Mouse (Mus musculus) embryonic stem cell, embryonic (primary cell): Measurements from ENCODE around the gene D230025D16Rik.

Experiments used
- CTCF ChIA-PET, 4 experiments: fragments of 300-600 bp in 2 of 4; fragments of 350-600 bp in 2 of 4; sonication (Branson Sonifier 250); formaldehyde crosslinking; loops; one replicate each; lab custom pipeline; 2022; ENCODE audit warnings: inconsistent platforms in 2 of 4; lab: Charles Lee
- POLR2A ChIA-PET, 4 experiments: fragments of 300-600 bp in 2 of 4; fragments of 350-600 bp in 2 of 4; sonication (Branson Sonifier 250); formaldehyde crosslinking; loops; one replicate each; lab custom pipeline; 2022; ENCODE audit warnings: antibody characterized with exemption in 4 of 4, inconsistent platforms in 1 of 4; lab: Charles Lee

Gene D230025D16Rik

DNA sequence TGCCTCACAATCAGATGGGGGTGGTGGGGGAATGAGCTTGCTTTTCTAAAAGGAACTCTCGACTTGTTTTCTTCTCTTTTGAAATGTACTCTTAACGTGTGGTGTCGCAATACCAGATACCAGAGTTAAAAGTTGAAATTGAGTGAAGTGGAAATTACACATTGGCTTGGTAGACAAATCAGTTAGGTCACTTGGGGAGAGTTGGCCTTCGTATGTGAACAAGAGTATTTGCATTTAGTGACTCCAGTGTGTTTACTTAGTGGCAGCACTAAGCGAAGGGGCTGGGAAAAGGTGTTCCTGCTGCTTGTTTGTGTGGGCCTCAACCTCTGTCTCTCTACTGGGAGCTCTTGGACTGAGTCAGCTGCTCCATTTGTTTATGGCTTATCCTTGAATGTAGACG is 972 bp downstream of the D230025D16Rik start:
- ChIA-PET CTCF (interaction anchor here in 2 of 4 experiments (0.9 to 2.9 kb wide), 3 partner anchors 8 to 28 kb away, joined by 3 to 9 read pairs (median 3); no protein-coding TSS in a partner anchor), POLR2A (interaction anchor here in 3 of 4 experiments (0.6 to 9.6 kb wide), 14 partner anchors 8 to 145 kb away, joined by 3 to 153 read pairs (median 6); partner anchors contain the start of genes B3gnt9 (in 2 of the 3) and Fbxl8 (in 1 of the 3))

DNA sequence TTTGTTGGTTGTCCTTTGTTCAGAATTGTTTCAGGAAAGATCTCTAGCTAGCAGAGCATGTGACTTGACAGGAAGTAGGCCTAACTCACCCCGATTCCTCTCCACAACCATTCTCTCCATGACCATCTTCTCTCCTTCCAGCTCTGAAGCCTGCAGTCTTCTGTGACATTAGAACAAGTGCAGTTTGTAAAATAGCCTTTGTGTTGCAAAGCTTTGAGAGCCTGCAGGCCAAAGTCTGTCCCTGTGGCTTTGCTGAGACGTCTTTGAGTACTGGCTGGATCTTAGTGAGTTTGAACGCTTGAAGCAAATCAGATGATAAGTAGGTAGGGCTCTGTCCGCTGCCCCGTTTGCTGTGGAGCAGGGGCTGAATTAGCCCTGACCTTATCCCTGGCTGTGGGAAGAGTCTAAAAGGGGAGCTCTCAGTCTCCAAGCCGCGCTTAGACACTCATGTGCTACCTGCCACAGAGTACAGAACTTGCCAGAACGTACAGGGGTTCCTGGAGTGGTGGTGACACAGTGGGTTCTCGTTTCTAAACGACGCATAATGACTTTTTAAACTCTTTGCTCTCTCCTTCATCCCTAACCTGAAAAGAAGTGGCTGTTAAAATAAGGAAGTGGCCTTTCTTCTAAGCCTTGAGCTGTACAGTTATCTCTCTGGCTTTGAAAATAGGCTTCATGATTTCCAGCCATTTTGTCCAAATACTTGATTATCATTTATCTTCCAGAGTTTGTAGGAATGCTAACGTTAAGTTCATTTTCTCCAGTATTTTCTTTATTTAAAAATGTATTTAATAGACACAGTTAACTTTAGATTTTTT is 6.8 kb downstream of the D230025D16Rik start:
- CTCF ChIA-PET, result interaction anchor here (0.6 to 3.5 kb wide), 13 partner anchors 14 to 390 kb away, joined by 3 to 18 read pairs (median 5); partner anchors contain the start of gene B3gnt9 (in 1 of the 4)
- POLR2A ChIA-PET, result interaction anchor here (0.5 to 15.3 kb wide), 36 partner anchors 7 to 1764 kb away, joined by 3 to 255 read pairs (median 6); partner anchors contain the start of genes D230025D16Rik (in 4 of the 4), B3gnt9 (in 3 of the 4), 4931428F04Rik (in 2 of the 4) and Exoc3l (in 1 of the 4)

DNA sequence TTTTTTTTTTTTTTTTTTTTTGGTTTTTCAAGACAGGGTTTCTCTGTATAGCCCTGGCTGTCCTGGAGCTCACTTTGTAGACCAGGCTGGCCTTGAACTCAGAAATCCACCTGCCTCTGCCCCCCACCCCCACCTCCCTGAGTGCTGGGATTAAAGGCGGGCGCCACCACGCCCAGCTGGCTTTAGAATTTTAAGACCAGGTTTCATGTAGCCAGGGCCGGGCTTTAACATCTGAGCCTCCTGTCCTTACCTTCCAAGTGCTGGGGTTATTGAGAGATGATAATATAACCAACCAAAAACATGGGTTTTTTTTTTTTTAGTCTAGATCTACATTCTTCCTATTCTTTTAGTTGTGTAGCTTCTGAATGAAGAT is 7.4 kb downstream of the D230025D16Rik start:
- ChIA-PET POLR2A (interaction anchor here (0.7 to 15.3 kb wide), 34 partner anchors 7 to 1763 kb away, joined by 3 to 255 read pairs (median 6); partner anchors contain the start of genes B3gnt9 (in 4 of the 4), D230025D16Rik (in 4 of the 4), 4931428F04Rik (in 2 of the 4) and Exoc3l (in 1 of the 4)), CTCF (interaction anchor here (0.6 to 3.5 kb wide), 13 partner anchors 13 to 390 kb away, joined by 3 to 18 read pairs (median 5); partner anchors contain the start of gene B3gnt9 (in 1 of the 4))

DNA sequence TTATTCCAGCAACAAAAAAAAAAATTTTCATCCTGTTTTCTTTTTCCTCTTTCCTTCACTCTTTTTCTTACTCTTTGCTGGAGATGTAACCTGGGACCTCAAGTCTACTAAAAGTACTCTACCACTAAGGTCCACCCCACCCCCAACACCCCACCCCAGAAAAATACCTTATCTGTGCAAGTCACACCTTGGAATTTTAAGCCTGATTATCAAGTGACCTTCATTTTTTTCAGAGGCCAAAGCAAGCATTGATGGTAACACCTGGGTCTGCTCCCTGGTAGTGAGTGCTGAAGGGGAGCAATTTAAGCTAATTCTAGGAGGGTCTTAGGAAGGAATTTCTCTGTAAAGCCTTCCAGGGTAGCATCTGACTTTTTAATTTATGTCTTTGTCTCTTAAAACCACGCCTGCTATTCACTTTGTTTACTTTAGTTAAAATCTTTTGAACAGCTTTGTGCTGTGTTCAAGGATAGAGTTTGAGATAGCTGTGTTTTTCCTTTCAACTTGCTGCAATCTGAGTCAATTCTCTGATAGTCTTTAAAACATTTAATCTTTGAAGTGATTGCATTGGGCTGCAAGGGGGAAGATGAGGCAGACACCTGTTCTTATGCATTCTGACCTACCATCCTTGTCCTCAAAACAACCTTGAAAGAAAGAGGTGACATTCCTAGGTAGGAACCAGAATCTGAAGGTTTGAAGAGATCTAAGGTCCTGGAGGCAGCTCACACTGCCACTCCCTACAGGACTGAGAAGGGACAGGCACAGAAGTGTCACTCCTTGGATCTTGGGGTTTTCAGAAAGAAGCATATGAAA is 8.4 kb downstream of the D230025D16Rik start:
- CTCF ChIA-PET, result interaction anchor here (0.5 to 3.5 kb wide), 18 partner anchors 8 to 669 kb away, joined by 3 to 15 read pairs (median 4); partner anchors contain the start of gene D230025D16Rik (in 1 of the 4)
- POLR2A ChIA-PET, result interaction anchor here (0.5 to 15.3 kb wide), 37 partner anchors 8 to 602 kb away, joined by 3 to 255 read pairs (median 5); partner anchors contain the start of genes B3gnt9 (in 4 of the 4), D230025D16Rik (in 4 of the 4), 4931428F04Rik (in 1 of the 4) and Fhod1 (in 1 of the 4)

DNA sequence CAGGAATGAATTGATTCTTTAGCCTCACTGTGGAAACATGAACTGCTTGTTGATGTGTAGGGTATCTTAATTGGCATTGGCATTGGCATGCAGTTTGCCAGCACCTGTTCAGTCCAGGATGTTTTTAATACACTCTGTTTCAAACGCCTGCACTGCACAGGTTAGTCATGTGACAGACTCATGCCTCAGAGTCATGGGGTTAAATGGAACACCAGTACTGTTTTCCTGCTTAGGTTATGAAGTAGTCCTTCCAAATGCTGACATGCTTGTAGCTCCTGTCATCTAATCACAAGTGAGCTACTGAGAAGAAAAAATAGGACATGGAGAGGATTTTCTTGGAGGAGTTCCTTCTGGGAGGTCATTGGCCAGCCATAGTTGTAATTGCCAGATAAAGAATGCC is 10.3 kb downstream of the D230025D16Rik start:
- POLR2A ChIA-PET, result interaction anchor here in 3 of 4 experiments (0.6 to 15.3 kb wide), 16 partner anchors 11 to 236 kb away, joined by 3 to 255 read pairs (median 4); partner anchors contain the start of genes B3gnt9 (in 3 of the 3), D230025D16Rik (in 3 of the 3), 4931428F04Rik (in 1 of the 3) and Cbfb (in 1 of the 3)
- CTCF ChIA-PET, result interaction anchor here in 3 of 4 experiments (1.0 to 3.7 kb wide), 3 partner anchors 17 to 24 kb away, joined by 3 to 19 read pairs (median 15); no protein-coding TSS in a partner anchor

DNA sequence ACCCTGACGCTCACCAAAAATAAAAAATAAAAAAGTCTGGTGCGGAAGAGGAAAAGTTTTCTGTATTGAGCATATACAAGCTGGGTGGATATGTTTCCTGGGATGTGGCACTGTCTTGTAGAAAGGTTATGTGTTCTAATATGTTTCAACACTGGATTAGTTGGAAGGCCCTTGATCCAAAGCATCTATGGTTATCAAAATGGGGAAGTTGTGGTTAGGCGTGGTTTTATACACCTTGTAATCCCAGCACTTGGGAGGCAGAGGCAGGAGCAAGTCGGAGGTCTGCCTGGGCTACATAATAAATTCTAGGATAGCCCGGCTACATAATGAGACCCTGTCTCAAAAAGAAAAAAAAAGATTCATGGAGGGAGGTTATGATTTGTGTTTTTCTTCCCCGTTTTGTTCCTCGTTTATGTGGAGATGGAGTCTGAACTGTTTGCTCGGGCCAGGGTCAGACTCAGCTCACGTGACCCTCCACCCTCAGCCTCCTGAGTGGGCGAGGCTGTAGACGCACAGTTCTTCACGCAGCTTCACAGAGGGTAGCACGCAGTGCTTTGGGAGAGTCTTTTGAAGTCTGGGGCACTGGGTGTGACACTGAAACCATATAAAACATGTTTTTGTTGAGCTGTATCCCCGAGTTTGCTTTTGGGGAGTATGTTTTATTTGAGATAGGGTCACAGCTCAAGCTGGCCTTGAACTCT is 12.6 kb downstream of the D230025D16Rik start:
- ChIA-PET CTCF (interaction anchor here in 3 of 4 experiments (0.6 to 3.7 kb wide), 8 partner anchors 13 to 175 kb away, joined by 3 to 19 read pairs (median 4); partner anchors contain the start of genes B3gnt9 (in 1 of the 3) and D230025D16Rik (in 1 of the 3)), POLR2A (interaction anchor here (0.6 to 15.3 kb wide), 25 partner anchors 9 to 451 kb away, joined by 3 to 255 read pairs (median 3); partner anchors contain the start of genes B3gnt9 (in 3 of the 4), D230025D16Rik (in 2 of the 4), Cbfb (in 1 of the 4) and E2f4 (in 1 of the 4))

DNA sequence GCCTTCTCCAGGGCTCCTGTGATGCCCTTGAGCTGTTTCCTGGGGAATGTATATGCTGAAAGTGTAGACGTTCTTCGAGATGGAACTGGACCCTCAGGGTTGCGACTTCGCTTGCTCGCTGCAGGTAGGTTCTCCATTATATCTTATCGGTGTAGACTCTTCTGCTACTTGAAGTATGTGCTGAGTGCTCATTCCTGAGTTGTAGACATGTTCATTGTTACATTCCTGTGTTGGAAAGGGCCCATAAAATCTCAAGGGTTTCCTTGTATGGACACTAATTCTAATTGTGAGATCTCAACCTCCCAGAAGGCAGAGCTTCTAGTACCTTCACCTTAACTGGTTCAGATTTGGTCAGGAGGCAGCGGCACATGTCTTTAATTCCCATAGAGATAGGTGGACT is 16.1 kb downstream of the D230025D16Rik start:
- ChIA-PET POLR2A (interaction anchor here in 3 of 4 experiments (1.2 to 15.3 kb wide), 8 partner anchors 8 to 19 kb away, joined by 3 to 255 read pairs (median 7); partner anchors contain the start of genes D230025D16Rik (in 3 of the 3) and B3gnt9 (in 2 of the 3)), CTCF (interaction anchor here in 2 of 4 experiments (0.7 to 1.6 kb wide), 3 partner anchors 12 to 103 kb away, joined by 3 read pairs; partner anchors contain the start of gene D230025D16Rik (in 1 of the 2))

DNA sequence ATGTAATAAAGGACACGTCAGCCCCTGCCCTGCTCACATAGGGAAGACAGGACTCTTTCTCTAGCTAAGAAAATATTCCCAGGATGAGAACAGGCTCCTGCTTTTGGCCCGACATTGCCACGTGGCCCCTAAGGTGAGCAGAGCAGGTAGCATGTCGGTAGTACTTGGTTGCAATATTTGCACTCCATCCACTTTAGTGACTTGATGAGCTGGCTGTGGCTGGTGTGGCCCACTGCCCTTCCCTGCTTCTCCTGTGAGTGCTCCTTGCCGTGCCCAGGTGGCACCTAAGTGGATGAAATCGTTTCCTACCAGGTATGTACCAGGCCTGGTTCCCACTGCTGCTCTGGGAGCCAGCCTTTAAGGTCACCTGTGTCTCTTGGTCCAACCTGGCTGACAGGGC is 27.0 kb downstream of the D230025D16Rik start:
- POLR2A ChIA-PET, result interaction anchor here in 2 of 4 experiments (0.5 to 14.1 kb wide), 6 partner anchors 14 to 96 kb away, joined by 3 to 255 read pairs (median 12); partner anchors contain the start of genes D230025D16Rik (in 1 of the 2) and Fhod1 (in 1 of the 2)
- CTCF ChIA-PET, result no interaction called here

DNA sequence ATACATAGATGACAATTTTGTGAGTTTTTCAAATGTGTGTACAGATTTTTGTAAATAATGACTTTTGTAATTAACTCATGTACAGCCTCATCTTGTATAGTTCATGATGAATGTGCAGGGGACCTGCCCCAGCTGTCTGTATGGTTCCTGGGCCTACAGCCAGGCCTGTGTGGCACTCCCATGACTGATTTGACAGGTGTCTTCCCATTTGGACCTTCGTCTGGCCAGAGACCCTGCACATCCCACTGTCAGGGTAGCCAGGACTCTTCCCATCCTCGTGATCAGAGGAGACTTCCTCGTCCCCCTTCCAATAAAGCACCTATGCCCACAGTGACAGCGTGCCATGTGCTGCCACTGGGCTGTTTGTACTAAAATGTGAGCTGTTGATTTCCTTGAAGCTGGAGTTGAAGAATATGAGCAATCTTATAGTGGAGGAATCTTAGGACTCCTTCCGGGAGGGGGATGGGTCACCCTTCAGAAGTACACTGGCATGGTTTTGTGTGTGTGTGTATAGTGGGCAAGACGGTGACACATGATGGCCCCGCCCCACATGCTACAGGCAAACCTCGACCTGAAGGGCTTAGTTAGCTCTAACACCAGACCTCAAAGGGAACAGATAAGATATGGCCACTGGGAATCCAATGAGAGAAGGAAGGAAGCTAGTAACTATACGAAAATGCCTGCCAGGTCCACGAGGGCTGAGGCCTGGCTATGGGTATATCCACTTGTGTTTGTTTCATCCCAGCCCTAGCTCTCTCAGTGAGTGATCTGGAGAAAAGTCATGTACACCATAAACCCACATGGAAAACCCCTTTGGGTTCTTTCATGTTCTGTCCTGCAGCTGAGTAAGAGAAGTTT is 28.0 kb downstream of the D230025D16Rik start:
- CTCF ChIA-PET, result interaction anchor here (0.6 to 4.2 kb wide), 34 partner anchors 8 to 352 kb away, joined by 3 to 37 read pairs (median 5); partner anchors contain the start of genes D230025D16Rik (in 3 of the 4), 4931428F04Rik (in 1 of the 4), Fbxl8 (in 1 of the 4) and Hsf4 (in 1 of the 4)
- POLR2A ChIA-PET, result interaction anchor here (0.6 to 14.1 kb wide), 31 partner anchors 12 to 96 kb away, joined by 3 to 255 read pairs (median 5); partner anchors contain the start of genes 4931428F04Rik (in 3 of the 4), D230025D16Rik (in 3 of the 4), Fhod1 (in 2 of the 4) and Exoc3l (in 1 of the 4)

DNA sequence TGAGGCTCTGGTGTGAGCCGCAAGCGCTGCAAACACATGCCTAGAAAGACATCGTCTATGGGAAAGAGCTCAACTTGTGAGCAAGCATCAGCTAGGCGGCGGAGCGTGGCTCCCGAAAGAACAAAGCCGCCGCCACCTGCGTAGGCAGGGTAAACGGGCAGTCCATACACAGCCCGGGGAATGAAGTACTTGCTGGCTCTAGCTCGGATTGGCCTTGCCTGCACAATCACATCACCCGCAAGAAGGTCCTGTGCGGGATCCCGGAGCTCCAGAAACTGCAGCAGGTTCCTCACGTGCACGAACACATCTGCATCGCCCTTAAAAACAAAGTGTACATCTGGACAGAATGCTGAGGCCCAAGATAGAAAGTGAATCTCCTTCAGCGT is 28.8 kb downstream of the D230025D16Rik start:
- CTCF ChIA-PET, result interaction anchor here (0.6 to 4.2 kb wide), 53 partner anchors 9 to 719 kb away, joined by 3 to 37 read pairs (median 4); partner anchors contain the start of genes D230025D16Rik (in 3 of the 4), Fbxl8 (in 2 of the 4), 4931428F04Rik (in 1 of the 4) and Car7 (in 1 of the 4)
- POLR2A ChIA-PET, result interaction anchor here (0.5 to 14.1 kb wide), 40 partner anchors 9 to 883 kb away, joined by 3 to 255 read pairs (median 5); partner anchors contain the start of genes 4931428F04Rik (in 3 of the 4), D230025D16Rik (in 3 of the 4), Fhod1 (in 2 of the 4) and E2f4 (in 1 of the 4)

DNA sequence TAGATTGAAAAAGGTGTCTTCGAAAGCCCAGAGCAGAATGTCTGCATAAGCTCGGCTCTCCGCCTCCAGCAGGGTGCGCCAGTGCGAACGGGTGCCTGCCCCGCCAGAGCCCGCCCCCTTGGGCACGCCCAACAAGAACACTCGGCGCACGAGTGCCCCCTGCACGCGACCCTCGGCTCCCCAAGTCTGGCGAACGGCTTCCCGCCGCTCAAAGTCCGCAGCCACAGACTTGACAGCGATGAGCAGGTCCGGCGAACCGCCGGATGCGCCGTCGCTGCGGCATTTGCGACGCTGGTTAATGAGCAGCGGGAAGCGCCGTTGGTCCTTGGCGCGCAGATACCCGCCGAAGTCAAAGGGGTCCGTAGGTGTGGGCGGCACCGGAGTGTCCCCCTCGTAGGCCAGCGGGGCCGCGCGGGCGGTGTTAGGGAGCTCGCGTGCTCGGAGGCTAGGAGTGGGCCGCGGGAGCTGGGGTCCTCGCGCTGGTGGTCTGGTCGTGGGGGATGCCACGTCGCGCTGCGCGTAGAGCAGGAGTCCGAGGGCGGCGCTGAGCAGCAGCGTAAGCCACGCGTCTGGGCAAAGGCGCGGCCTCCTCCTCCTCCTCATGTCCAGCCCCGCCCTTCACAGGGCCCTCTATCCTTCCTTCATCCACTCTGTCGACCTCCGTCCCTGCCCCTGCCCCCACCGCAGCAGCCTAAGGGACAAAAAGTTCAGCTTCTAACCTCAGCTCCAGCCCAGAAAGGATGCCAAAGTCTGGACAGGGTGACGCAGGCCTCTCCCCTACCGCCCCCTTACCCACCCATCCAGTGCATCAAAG is 29.4 kb downstream of the D230025D16Rik start:
- POLR2A ChIA-PET, result interaction anchor here (0.5 to 14.1 kb wide), 54 partner anchors 9 to 883 kb away, joined by 3 to 255 read pairs (median 5); partner anchors contain the start of genes 4931428F04Rik (in 3 of the 4), D230025D16Rik (in 3 of the 4), E2f4 (in 2 of the 4) and Exoc3l (in 2 of the 4)
- CTCF ChIA-PET, result interaction anchor here (0.5 to 4.2 kb wide), 60 partner anchors 10 to 787 kb away, joined by 3 to 37 read pairs (median 4); partner anchors contain the start of genes D230025D16Rik (in 3 of the 4), Fbxl8 (in 2 of the 4), 4931428F04Rik (in 1 of the 4) and Car7 (in 1 of the 4)

DNA sequence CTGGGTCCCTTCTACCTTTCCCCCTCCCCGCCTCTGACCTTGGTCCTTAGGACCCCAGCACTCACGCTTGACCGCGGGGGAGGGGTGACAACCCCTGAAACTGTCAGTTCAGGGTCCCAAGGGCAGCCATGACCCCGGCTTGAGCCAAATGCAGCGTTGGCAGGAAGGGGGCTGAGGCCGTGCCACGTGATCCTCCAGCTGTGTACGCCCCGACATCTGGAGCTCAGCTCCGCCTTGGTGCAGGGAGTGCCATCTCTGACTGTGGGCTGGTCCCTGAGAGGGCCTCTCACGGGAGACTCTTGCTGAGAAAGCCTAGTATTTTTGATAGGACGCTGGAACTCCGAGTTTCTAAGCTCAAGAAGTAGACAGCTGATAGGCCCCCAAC is 30.0 kb downstream of the D230025D16Rik start, which contains the start of gene B3gnt9:
B3gnt9 (minus strand) TSS at position 188 of the 385 bp plus-strand sequence.
- CTCF ChIA-PET, result interaction anchor here (0.5 to 4.2 kb wide), 30 partner anchors 10 to 788 kb away, joined by 3 to 37 read pairs (median 4); partner anchors contain the start of genes 4931428F04Rik (in 1 of the 4), Fbxl8 (in 1 of the 4), Fhod1 (in 1 of the 4) and Gfod2 (in 1 of the 4)
- POLR2A ChIA-PET, result interaction anchor here (0.6 to 14.1 kb wide), 44 partner anchors 8 to 432 kb away, joined by 3 to 255 read pairs (median 5); partner anchors contain the start of genes D230025D16Rik (in 3 of the 4), 4931428F04Rik (in 2 of the 4), E2f4 (in 2 of the 4) and Hsf4 (in 2 of the 4)
